Mouse (Mus musculus) erythroid progenitor cell, adult 5-6 weeks (primary cell): ENCODE results near the gene Atrnl1. TPM values are rescaled to one million over a fixed set of nuclear protein-coding genes. Genes with fewer than 3 reads are reported as not detected.

Experiments
- ATAC-seq: replicated peaks from 2 replicates; pipeline ENCODE4 v1.8.0; 2016; ENCODE audit warnings: moderate number of reproducible peaks, mild to moderate bottlenecking, moderate TSS enrichment, inconsistent platforms; ENCODE audit not compliant: poor library complexity, low FRiP score, severe bottlenecking
- total RNA-seq, 2 experiments: library from RNA; stranded (forward) in 1 of 2; stranded (reverse) in 1 of 2; fragments of 150-400 nt in 1 of 2; fragments of 186-747, 209-891 nt in 1 of 2; gene quantifications; 2 replicates each; pipeline versions ENCODE4 v1.2.3 to v1.2.4; 2015 to 2017; ENCODE audit warnings: low replicate concordance in 2 of 2

Gene Atrnl1
- total RNA-seq, 2 experiments from 2014 or later: 3.4 to 5.5 TPM

DNA sequence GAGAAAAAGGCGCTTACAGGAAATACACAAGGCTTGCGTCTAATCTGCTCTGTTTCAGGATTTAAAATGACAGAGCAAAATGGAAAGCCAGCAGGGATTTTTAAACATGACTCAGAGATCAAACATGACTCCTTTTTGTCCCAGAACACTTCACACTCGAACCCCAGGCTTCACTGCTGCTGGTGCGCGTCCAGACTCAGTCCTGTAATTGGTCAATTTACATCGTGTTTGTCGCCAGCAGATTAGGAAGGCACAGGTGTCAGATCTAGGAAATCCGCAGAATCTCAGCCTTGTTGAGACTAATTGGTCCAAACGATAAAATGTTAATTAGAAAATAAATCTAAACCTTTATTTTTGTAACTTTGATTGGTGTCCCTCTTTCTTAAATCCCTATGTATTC lies 448.9 kb downstream of the Atrnl1 start:
- no peak for ATAC-seq

DNA sequence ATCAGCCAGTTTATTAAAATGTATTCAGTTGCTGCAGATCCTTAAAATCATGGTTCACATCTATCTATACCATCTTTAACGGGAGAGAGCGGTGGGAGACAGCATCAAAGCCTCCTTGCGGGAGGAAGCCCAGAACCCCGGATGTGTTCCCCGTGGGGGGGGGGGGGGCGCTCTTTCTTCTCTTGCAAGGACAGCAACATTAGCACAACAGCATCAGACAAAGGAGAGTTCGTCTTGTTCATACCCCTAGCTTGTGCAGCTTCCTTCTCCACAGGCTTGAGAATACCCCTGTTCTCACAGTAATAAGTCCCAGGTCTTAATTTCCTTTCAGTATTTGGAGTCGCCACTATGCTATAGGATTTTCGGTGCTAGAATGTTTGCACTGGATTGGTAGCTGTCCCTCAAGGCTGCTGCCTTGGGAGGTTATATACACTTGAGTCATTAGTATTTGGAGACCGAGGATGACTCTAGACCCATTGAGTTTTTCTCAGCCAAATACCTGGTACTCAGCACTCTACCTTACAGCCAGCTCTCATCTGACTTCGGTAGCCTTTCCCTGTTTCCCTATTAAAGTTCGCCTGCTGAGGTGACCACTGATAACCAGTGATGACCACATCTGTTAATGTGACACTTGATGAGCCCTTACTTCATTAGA lies 449.5 kb downstream of the Atrnl1 start:
- no peak for ATAC-seq

DNA sequence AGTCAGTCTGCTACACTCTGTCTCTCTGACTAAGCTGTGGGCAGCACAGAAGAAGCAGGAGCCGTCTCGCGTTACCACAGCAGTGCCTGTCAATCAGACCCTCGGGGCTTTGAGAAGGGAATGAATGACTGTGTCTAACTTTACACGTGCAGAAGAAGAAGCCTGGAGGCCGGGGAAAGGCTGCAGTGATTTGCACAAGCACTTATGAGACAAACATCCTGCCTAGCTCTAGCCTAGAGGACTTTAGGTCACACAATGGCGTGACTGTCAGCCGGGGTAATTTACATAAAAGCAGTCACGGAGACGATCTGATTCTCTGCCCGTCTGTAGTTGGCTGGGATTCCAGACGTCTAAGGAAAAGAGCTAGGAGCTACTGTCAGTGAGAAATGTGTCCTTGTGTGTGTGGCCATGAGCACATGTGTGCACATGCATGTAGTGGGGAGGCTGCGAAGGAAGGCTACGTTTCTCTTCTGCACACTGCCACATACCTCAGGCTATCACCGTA lies 450.1 kb downstream of the Atrnl1 start:
- no peak for ATAC-seq

DNA sequence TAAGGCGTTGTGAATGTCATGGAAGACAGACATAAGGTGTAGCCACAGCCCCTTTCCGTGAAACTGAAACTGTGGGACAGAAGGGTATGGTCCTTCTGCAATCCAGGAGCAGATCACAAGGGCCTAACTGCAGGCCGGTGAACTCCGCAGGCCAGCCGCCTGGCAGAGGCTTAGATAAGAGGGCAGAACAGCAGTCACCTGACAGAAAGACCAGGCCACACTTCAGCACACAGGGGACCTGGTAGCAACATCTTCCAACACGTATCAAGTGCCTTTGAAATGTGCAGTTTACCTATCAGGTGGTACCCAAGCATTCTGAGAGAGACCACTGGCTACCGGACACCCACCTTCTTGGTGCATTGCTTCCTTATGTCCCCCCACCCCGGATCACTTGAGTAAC lies 451.1 kb downstream of the Atrnl1 start:
- ATAC-seq: no peak

DNA sequence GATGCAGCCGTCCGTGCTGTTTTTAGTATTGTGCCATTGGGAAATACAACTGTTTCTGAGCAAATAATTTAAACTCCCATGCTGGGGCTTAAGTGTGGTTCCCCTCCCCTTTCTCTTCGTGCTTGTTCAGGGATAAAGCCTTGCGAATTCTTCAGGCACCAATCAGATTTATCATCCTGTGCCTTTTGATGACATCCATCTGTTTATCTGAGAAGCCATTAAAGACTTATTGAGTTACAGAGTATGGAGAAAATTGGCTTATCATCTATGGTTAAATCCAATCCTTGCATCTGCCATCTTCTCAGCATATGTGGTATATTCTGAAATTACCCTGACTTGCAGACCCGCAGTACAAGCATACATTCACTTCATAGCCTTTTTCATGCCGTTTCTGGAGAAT lies 452.7 kb downstream of the Atrnl1 start:
- ATAC-seq: no peak

DNA sequence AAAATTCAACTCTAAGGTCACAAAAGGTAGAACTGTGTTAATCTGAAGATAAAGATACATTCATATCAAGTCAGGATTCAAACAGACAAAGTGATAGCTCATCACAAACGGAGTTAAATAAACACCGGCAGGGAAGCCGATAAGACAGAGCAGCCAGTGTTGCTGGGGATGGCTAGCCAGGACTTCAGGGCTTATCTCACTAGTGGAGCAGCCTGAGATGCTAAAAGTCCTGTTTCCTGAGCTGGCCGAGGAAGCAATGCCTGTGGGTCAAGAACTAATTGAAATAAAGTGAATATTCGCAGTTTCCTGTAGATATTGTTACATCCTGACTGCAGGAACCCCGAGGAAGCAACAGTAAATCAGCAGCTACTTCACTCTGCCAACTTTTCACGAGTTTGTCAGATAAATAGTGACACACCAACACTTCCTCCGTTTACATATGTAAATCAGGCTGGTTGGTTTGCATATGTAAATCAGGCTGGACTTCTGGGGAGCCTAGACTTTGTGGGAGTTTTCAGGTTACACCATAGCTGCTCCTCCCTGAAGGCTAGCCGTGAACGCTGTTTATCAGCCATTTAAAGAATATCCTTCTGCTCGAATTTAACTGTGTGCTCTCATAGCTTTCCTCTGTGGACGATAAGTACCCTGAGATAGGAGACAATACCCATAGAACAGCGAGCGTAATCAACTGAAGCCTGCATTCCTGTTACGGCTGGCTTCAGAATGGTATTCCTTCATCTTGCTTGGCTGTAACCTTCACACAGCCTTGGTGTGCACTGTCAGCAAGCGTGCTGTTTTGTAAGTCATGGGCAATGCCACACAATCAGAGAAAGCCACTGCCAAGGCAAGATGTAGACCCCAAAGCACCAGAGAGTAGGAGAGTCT lies 453.5 kb downstream of the Atrnl1 start:
- no peak for ATAC-seq

DNA sequence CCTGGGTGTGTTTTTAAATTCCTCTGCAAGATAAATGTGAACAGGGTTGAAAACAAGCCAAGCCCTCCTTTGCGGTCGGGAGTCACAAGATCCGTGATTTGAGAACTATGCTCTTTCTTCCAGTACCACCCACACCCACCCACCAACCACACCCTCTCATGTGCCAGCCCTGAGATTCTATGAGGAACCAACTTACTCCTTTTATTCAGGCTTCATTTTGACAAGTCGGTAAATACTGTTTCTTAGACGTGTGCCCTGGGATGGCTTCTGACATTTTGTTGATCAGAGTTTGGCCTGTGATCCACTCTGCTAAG lies 454.1 kb downstream of the Atrnl1 start:
- ATAC-seq: no peak

DNA sequence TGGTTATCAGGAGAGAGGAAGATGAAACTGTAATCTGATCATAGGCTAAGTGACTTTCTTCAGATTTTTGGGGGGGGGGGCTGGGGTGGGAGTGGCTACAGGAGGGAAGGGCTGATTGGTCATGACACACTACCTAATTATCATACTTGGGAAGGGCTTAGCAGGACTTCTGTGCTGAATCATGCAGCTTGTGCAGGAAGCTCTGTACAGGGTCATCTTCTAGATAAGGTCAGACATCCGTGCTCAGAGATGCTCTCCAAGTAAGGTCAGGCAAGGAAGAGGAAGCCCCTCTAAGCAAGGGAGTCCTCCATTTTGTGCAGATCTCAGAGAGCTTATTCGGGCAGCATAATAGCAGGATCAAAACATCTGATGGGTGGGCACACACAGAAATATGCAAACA lies 454.7 kb downstream of the Atrnl1 start:
- no peak for ATAC-seq

DNA sequence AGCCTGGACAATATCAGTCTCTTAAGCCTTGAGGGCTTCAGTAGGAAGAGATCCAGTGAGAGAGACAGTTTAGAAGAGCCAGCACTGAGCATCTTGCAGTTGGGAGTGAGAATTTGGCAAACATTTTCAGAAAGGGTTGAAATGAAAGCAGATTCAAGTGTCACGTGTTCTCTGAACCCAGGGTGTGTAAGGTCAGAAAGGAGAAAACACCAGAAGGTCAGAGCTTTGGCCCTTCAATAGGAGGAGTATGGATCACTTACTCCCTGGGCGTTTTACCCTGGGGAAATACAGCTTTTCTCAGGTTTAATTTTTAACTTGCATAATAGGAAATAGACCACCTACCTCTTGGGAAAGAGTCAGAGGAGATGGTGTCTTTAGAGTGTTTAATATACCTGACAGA lies 457.3 kb downstream of the Atrnl1 start:
- ATAC-seq: no peak

DNA sequence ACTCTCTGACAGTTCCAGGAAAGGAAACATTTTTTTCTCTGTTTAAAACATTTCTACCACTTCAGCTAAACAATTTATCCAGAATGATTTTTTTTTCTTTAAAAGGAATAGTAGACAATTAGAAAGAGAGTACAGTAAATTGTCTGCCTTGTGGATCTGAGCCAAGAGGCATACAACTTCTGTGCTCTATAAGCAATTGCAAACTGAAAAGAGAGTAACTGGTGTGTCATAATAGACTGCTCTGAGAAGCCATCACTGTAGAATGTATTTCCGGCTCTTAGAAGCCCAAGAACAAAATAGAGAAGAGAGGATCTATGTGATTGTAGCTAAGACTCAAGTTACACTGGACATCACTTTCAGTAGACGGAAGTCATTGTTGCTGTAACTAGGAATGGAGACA lies 458.1 kb downstream of the Atrnl1 start:
- no peak for ATAC-seq

DNA sequence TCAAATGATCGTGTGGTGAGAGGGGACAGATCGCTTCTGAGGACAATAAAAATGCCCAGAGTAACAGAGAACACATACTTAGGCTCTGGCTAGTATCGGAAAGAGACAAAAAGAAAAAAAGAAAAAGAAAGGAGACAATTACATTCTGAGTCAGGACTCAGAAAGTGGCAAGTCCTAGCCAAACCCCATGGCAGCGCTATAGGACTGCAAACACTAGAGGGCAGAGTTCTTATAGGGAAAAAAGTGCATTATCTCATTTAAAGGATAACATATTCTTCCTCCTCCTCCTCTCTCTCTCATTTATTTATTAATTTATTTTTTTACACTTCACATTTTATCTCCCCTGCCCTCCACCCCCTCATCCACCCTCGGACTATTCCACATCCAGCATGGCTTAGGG lies 461.6 kb downstream of the Atrnl1 start:
- no peak for ATAC-seq

DNA sequence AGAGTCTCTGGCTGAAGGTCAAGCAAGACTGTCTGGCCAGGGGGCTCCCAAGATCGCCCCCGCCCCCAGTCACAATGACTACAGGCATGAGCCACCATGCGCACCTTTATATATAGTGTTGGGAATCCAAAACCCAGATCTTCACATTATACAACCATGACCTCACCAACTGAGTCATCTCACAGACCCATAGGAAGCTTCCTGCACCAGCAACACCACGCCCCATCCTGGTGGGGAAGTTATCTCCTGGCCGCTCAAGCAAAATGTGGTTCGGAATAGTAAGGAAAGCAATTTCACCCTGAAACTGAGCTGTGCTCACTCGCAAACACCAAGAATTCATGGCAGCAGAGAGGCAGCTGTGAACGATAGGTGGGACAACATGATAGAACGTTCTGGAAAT lies 462.0 kb downstream of the Atrnl1 start:
- no peak for ATAC-seq

DNA sequence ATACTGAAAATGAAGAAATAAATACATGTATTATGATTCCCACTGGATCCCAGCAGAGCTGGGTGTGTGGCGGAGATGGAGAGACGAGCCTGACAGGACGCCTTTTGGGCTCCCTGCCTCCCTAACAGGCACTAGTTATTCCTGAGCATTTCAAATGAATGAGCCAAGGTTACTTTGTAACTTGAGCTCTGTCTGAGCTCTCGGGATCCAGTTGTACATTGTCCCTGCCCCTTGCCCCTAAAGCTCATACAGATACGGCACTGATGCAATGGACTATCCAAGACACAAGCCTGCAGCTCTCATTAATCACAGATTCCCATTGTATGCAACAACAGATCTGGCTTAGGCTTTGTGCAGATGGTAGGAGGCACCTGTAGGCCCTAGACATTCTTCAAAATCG lies 464.4 kb downstream of the Atrnl1 start:
- ATAC-seq: no peak

DNA sequence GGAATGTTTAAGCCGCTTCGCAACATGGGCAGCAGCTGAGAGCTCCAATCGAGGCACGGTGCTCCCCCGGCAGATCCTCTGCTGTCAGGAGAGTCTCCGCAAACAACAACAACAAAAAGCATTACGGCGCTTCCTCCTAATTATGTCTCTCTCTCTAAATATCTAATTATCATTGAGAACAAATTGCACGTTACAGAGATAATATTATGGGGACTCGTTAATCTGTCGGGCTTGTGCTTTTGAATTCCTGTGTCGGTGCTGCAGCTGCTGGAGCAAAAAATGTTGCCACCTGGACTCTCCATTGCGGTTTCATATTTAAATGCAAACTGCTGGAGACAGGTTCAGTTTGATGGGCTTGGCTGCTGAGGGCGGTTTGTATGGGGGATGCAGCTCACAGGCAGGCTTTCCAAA lies 466.1 kb downstream of the Atrnl1 start:
- no peak for ATAC-seq

DNA sequence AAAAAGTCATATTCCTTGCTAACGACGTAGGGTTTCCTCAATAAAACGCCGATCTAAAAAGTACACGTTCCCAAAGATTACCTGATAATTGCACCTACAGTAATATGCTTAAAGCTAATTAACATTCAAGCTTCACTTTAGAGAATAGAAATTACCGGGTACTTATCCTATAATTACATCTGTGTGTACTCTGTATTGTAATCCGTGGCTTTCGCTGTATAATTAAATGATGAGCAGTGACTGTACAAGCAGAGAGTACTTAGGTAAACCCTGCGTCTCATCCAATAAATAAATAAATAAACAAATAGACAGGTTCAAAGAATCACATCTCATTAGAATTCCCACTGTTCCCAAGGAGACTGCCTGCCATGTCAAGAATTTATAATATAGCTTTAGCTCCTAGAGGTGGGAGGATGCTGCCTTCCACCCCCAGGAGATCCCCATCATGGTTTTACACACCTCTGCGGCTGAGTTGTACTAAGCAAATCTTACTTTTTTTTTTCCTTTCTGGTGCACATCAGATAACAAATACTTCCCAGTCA lies 466.8 kb downstream of the Atrnl1 start:
- ATAC-seq: no peak

DNA sequence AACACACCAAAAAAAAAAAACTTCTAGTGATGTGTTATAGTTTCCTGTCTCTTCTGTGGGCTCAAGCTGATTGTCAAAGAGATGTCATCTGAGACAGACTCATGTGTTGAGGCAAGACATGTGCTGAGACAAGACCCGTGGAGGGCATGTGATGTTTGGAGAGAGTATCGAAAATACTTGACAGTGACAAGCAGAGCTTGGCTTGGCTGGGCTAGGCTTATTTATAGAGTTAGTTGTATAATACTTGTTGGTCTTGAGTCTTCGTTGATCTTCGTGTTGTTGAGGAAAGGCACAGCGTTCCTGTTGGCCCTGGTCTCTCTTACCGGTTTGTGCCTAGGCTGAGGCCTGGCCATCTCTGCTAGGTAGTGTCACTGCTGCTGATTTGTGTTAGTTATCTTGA lies 469.3 kb downstream of the Atrnl1 start:
- ATAC-seq: no peak

DNA sequence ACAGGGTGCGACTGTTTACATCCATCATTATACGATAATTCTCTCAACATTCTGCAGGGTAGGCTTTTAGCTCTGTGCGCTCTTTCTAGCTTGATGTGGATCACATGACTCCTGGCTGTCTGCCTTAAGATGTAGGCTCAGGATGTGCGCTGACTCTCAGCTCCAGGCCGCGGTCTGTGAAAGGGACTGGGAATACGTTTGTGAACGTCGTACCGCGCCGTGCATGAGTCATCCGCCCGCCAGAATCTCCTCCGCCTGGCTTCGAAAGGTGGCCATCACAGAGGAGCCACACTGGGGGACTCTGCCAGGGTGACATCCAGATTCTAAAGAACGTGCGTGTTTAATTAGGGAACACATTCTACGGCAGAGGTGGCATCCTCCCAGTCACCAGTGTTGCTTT lies 471.9 kb downstream of the Atrnl1 start:
- no peak for ATAC-seq

DNA sequence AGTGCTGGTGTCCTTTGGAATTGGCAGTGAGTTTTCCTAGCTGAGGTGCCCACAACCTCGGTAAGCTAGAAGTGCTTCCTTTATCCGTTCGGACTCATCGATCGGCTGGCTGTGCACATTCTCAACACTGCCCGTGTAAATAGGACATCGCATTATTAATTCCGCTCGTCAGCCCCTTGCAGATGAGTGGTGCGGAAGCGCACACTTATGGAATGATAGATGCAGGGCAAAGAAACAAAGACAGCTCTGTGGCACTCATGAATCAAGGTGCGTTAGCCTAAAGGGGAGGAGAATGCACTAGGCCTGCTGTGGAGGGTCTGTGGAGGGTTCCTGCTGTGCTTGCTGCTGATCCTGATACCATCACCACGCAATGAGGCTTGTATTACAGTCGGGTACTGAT lies 474.0 kb downstream of the Atrnl1 start:
- no peak for ATAC-seq

DNA sequence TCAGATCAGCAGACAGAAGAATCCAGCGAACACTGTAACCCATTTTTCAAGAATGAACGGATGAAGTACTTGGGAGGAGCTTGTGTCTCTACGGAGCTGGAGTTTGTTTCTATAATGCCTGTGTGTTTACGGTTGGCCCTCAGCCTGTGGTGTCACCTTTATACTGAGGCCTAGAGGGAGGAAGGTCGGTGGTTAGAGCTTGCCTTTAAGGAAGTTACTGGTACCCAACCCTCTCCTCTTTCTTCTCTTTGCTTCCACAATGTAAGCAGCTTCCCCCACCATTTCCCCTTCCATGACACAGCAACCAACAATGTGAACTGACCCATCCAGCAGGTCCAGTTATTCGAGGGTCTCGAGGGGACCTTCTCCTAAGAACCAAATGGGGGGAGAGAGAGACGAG lies 475.9 kb downstream of the Atrnl1 start:
- no peak for ATAC-seq

DNA sequence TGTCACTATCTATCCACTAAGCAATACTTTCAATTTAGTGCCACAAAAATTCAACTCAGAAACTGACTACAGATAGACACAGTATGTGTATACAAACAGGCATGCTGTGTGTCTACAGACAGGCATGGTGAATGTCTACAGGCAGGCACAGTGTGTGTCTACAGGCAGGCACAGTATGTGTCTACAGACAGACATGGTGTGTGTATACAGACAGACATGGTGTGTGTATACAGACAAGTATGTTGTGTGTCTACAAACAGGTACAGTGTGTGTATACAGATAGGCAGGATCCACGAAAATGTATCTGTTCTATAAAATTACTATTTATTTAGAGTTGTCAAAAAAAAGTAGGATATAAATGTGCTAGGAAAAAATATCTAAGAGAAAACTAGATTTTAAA lies 477.1 kb downstream of the Atrnl1 start:
- no peak for ATAC-seq

DNA sequence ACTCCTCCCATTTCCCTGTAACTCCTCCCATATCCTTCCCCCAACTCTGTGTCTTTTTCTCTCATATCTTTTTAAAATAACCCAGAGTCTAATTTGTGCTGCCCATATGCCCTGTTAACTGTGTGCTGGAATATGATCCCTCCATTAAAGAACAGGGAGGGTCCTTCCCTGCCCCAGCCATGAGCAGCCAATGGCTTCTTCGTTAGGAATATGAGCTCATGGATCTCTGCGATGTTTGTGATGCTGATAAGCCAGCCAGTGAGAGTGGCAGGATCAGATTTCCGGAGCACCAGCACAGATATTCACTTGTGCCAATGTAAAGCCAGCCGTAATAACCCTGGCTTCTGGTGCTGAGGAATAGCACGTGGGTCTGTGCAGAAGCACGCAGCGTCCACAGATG lies 477.6 kb downstream of the Atrnl1 start:
- ATAC-seq: no peak
